Mouse (Mus musculus) kidney, embryonic 14.5 days (tissue): ENCODE results near the gene Prrc2a. TPM values are rescaled to one million over a fixed set of nuclear protein-coding genes. Genes with fewer than 3 reads are reported as not detected.
A peak's percentile ranks its signal among the peaks of the same experiment; 100 is the strongest.

Source experiments
- ATAC-seq: fragments of 200-750 bp; cut with Nextera tagmentation; 2 replicates; pipeline ENCODE4 v1.8.0; 2017; ENCODE audit warnings: moderate number of reproducible peaks, mild to moderate bottlenecking, moderate TSS enrichment, moderate library complexity; ENCODE audit not compliant: low FRiP score, low TSS enrichment
- H3K27ac ChIP-seq: fragments of 300-500 bp; sonication (generic); 2 replicates; pipeline ENCODE4 v1.5.1; 2014; ENCODE audit warnings: low read depth, mild to moderate bottlenecking, low read length, moderate library complexity, mixed read lengths
- H3K27me3 ChIP-seq: fragments of 300-500 bp; sonication (generic); 2 replicates; pipeline ENCODE4 v1.6.1; 2014; ENCODE audit warnings: mild to moderate bottlenecking, low read length; ENCODE audit not compliant: control insufficient read depth, insufficient read depth
- H3K36me3 ChIP-seq: fragments of 300-500 bp; sonication (generic); 2 replicates; pipeline ENCODE4 v1.6.1; 2014; ENCODE audit warnings: low read length, mixed read lengths; ENCODE audit not compliant: control insufficient read depth, insufficient read depth
- H3K4me1 ChIP-seq: fragments of 300-500 bp; sonication (generic); 2 replicates; pipeline ENCODE4 v1.6.1; 2014; ENCODE audit warnings: low read length, mixed read lengths; ENCODE audit not compliant: control insufficient read depth, insufficient read depth
- H3K4me2 ChIP-seq: fragments of 300-500 bp; sonication (generic); replicated peaks from 2 replicates; pipeline ENCODE4 v1.6.1; 2014; ENCODE audit warnings: low read depth, mild to moderate bottlenecking, low read length
- H3K4me3 ChIP-seq: fragments of 300-500 bp; sonication (generic); 2 replicates; pipeline ENCODE4 v1.5.1; 2014; ENCODE audit warnings: mild to moderate bottlenecking, low read length
- H3K9ac ChIP-seq: fragments of 300-500 bp; sonication (generic); 2 replicates; pipeline ENCODE4 v1.6.1; 2014; ENCODE audit warnings: low read depth, mild to moderate bottlenecking, low read length, moderate library complexity
- H3K9me3 ChIP-seq: fragments of 300-500 bp; sonication (generic); 2 replicates; pipeline ENCODE4 v1.6.1; 2016; ENCODE audit warnings: low read length; ENCODE audit not compliant: control insufficient read depth
- WGBS: fragments of 180-500 bp; shearing (Covaris S2); extraction: QIAGEN DNeasy Blood & Tissue Kit; methylation state at CpG from one replicate; pipeline ENCODE4 v1.1.7; 2014; 5-methylcytosine and 5-hydroxymethylcytosine counted together
- polyA plus RNA-seq: library from polyadenylated mRNA; unstranded; fragments of >200 nt; fragmentation: Nextera tagmentation; extraction: Ambion mirVana; gene quantifications from 2 replicates; pipeline ENCODE4 v1.2.1, GENCODE M21; 2014

Gene Prrc2a
- polyA plus RNA-seq, 1 experiment from 2014 or later, result 248 TPM

DNA sequence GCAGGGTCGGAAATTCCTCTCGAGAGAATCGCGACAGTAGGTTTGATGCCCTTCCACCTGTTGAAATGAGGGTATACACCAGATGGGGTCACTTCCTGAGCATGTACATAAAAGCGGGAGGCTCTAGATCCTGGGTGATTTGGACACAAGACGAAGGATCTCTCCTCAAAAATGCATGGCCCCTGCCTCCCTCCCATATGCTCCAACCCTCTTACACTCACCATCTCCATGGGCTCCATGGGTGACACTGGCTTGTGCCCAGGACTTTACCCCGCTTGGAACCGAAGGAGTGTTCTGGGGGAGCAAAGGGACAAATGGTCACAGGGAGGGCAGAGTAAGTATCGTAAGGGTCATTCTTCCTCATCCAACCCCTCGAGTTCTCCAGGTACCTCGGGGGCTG, 3.3 kb downstream of the Prrc2a start:
- Histone ChIP-seq H3K4me2 (no peak overlapping the region), H3K9me3 (no peaks in the 10 kb centered on the region), H3K27me3 (no peaks in the 10 kb centered on the region), H3K36me3 (peaks cover 62% of the 10 kb centered on the region), H3K4me1 (peaks cover 20% of the 10 kb centered on the region; the same call in 1 of the 2 replicates), H3K4me3 (no peak overlapping the region), H3K9ac (peak overlapping the region; percentile 32; the same call in 1 of the 2 replicates), H3K27ac (no peak overlapping the region)
- WGBS, result 76% methylated on average over 11 of the region's 11 CpGs
- ATAC-seq, result no peak

- no peak overlapping the region for H3K4me2 ChIP-seq
- H3K4me1 ChIP-seq, result peaks cover 20% of the 10 kb centered on the region; the same call in 1 of the 2 replicates
- no peak for ATAC-seq
- H3K9me3 ChIP-seq, result no peaks in the 10 kb centered on the region
- H3K27me3 ChIP-seq, result no peaks in the 10 kb centered on the region
- peaks cover 80% of the 10 kb centered on the region for H3K36me3 ChIP-seq
- no peak overlapping the region for H3K4me3 ChIP-seq
- WGBS, result 87% methylated on average over 7 of the region's 7 CpGs
- no peak overlapping the region for H3K27ac ChIP-seq
- no peak overlapping the region for H3K9ac ChIP-seq
Measured at GRCm38 (mm10) chr17:35159638-35160037, 5.1 kb downstream of the Prrc2a start.

DNA sequence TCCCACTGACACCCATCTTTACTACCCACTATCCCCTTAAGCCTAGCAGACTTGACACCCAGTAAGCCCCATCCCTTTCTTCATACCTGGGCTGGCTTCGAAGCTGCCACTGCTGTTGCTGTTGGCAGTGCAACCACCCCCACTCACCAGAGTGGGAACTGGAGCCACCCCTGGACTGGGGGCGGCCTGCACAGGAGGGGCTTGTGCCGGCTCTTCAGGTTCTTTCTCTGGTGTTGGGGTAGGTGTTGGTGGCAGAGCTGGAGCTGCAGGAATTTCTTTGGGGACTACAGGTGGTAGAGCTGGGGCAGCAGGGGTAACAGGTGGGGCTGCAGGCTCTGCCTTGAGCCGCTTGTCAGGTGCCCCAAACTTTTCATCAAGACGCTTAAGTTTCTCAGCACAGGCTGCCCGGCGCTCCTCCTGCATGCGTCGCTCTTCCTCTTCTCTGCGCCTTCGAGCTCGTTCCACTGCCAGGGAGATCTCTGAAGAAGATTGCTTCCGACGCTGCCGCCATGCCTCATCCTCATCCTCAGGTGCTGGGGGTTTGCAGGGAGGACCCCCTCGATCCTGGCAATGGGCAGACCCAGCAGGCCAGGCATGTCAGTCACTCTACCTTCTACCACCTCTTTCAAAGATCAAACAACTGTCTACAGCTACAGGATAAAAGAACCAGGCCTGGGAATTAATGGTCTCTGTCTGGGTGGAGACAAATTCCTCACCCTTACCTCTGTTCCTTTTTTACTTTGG, 5.7 kb downstream of the Prrc2a start:
- H3K9ac ChIP-seq, result no peak overlapping the region
- no peak for ATAC-seq

GRCm38 (mm10) chr17:35157661-35158175, 7.0 kb downstream of the Prrc2a start:
- Histone ChIP-seq H3K36me3 (peaks cover 99% of the 10 kb centered on the region), H3K4me1 (peaks cover 14% of the 10 kb centered on the region; the same call in 1 of the 2 replicates), H3K4me2 (no peak overlapping the region), H3K27ac (no peak overlapping the region), H3K27me3 (no peaks in the 10 kb centered on the region), H3K4me3 (no peak overlapping the region), H3K9ac (no peak overlapping the region), H3K9me3 (no peaks in the 10 kb centered on the region)
- WGBS, result 90% methylated on average over 8 of the region's 8 CpGs
- no peak for ATAC-seq

More for the DNA sequence above, 5.7 kb downstream of the Prrc2a start:
- 93% methylated on average over 16 of the region's 16 CpGs for WGBS
- Histone ChIP-seq H3K27ac (no peak overlapping the region), H3K27me3 (no peaks in the 10 kb centered on the region), H3K4me3 (no peak overlapping the region), H3K4me2 (no peak overlapping the region), H3K4me1 (peaks cover 20% of the 10 kb centered on the region; the same call in 1 of the 2 replicates), H3K36me3 (peaks cover 86% of the 10 kb centered on the region), H3K9me3 (no peaks in the 10 kb centered on the region)

DNA sequence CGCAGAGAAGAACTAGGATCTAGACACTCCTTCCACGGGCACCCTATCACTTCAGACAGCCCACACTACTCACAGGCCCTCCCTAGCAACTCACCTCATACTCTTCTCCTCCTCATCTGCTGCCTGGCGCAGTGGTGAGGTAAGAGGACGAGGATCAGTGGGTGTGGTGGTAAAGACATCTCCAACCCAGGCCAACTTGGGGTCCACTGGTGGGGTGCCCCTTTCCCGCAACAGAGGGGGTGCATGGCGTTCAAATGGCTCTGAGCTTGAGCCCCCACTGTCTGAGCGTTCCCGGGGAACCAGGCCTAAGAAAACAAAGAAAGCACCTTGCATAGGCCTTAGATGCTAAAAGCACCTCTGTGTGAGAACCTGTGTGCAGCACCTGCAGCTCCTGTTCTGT, 7.4 kb downstream of the Prrc2a start:
- Histone ChIP-seq H3K36me3 (peaks cover 100% of the 10 kb centered on the region), H3K9me3 (no peaks in the 10 kb centered on the region), H3K4me2 (no peak overlapping the region), H3K4me3 (no peak overlapping the region), H3K9ac (no peak overlapping the region), H3K27me3 (no peaks in the 10 kb centered on the region), H3K4me1 (peaks cover 10% of the 10 kb centered on the region; the same call in 1 of the 2 replicates), H3K27ac (no peak overlapping the region)
- WGBS, result 94% methylated on average over 8 of the region's 8 CpGs
- ATAC-seq, result no peak

GRCm38 (mm10) chr17:35156461-35157200, 8.1 kb downstream of the Prrc2a start:
- no peak overlapping the region for H3K9ac ChIP-seq
- peaks cover 100% of the 10 kb centered on the region for H3K36me3 ChIP-seq
- H3K9me3 ChIP-seq, result no peaks in the 10 kb centered on the region
- 0 out of 2 replicates have a peak, but pooled peaks cover 4% of the 10 kb centered on the region for H3K4me1 ChIP-seq
- H3K4me3 ChIP-seq, result no peak overlapping the region
- H3K27me3 ChIP-seq, result no peaks in the 10 kb centered on the region
- WGBS, result 89% methylated on average over 33 of the region's 33 CpGs
- H3K27ac ChIP-seq, result no peak overlapping the region
- H3K4me2 ChIP-seq, result no peak overlapping the region
- ATAC-seq, result no peak

DNA sequence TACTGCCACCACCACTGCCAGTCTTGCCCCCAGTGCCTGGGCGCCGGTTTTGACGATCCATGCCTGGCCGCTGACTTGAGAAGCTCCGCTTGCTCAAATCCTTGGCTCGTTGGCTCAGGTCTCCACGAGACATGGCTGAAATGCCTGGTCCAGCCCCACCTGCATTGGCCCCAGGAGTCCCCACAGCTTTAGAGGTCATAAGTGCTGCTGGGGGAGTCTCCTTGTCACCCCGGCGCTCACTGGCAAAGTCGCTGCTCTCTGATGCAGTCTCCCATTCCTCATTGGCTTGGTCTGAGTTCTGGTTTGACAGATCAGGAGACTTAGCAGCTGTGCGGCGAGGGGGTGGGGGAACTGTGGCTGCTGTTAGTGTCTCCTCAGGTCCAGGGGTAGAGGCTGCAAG, 9.2 kb downstream of the Prrc2a start:
- WGBS, result 89% methylated on average over 12 of the region's 12 CpGs
- H3K27me3 ChIP-seq, result no peaks in the 10 kb centered on the region
- no peak overlapping the region for H3K27ac ChIP-seq
- no peak overlapping the region for H3K9ac ChIP-seq
- no peak for ATAC-seq
- H3K9me3 ChIP-seq, result no peaks in the 10 kb centered on the region
- peaks cover 98% of the 10 kb centered on the region for H3K36me3 ChIP-seq
- H3K4me2 ChIP-seq, result no peak overlapping the region
- H3K4me1 ChIP-seq, result no peaks in the 10 kb centered on the region
- no peak overlapping the region for H3K4me3 ChIP-seq

DNA sequence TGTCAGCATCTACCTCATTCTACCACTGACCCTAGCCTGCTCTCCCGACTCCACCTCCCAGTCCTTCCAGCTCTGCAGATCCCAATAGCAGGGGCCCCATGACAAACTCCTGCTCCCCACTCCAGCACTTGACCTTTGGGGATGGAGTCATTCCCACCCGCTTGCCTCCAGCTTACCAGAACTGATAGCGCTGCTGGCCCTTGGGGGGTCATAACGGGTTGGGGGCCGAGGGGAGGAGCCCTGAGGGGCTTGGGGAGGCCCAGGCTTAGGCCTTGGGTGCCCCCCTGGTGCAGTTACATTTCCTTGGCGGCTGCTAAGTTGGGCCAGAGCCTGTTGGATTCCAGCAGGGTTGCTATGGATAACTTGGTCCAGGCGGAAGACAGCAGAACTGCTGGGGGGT, 10.1 kb downstream of the Prrc2a start:
- Histone ChIP-seq H3K9ac (no peak overlapping the region), H3K4me1 (no peaks in the 10 kb centered on the region), H3K9me3 (no peaks in the 10 kb centered on the region), H3K27me3 (no peaks in the 10 kb centered on the region), H3K36me3 (peaks cover 98% of the 10 kb centered on the region), H3K4me3 (no peak overlapping the region), H3K27ac (no peak overlapping the region), H3K4me2 (no peak overlapping the region)
- no peak for ATAC-seq
- WGBS, result 91% methylated on average over 7 of the region's 7 CpGs

DNA sequence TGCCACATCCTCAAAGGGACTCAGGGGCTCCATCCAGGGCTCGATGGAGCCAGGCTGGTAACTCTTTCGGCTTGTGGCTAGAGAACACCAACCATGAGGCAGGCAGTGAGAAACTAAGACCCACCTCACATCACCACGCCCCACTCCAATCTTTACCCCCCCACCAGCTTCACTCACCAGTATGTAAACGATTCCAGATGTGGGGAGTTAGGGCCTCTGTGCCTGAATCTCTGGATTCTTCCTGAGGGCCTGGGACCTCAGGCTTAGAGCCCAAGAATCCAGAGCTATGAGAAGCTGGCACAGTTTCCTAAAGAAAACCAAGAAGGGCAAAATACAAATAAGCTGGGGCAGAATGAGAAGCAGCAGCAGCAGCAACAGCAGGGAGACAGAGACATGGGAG, 10.8 kb downstream of the Prrc2a start:
- no peak overlapping the region for H3K9ac ChIP-seq
- WGBS, result 90% methylated on average over 4 of the region's 4 CpGs
- H3K27me3 ChIP-seq, result no peaks in the 10 kb centered on the region
- ATAC-seq, result no peak
- no peak overlapping the region for H3K27ac ChIP-seq
- no peaks in the 10 kb centered on the region for H3K4me1 ChIP-seq
- no peak overlapping the region for H3K4me2 ChIP-seq
- H3K4me3 ChIP-seq, result no peak overlapping the region
- no peaks in the 10 kb centered on the region for H3K9me3 ChIP-seq
- H3K36me3 ChIP-seq, result peaks cover 98% of the 10 kb centered on the region
